Mouse (Mus musculus) central nervous system, embryonic 18 days (tissue): ENCODE data around the gene Preb. TPM values are rescaled to one million over a fixed set of nuclear protein-coding genes. Genes with fewer than 3 reads are reported as not detected.

Experiments
- polyA plus RNA-seq: library from polyadenylated mRNA; depleted of rRNA; stranded (reverse); fragments of >200 nt; gene quantifications from 2 replicates; pipeline ENCODE4 v1.2.3, GENCODE M21; 2012; rRNA removed

Gene Preb
- 156 and 160 TPM in 2 replicates for polyA plus RNA-seq

GRCm38 (mm10) chr5:30959966-30960501, at the start of gene Preb:
Gene Preb (minus strand): TSS chr5:30960361.

DNA sequence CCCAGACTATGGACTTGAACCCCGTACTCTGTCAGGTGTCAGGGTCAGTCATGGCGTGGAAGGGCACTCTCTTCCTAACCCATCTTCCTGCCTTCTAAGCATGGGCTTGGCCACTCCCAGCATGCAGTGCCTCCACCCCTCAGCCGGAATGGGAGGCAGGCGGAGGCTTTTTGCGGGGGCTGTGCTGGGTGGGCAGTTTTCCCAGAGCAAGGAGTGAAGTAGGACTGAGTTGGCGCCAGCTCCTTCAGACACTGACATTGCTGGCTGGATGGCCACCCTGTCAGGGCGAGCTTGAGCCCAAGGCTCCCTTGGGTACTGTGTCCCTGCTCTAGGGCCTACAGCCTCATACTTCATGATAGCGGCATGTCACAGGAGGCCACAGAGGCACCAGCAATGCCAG, 8.3 kb upstream of the Preb start, which contains the start of gene Tcf23:
Gene Tcf23 (plus strand): TSS at position 247 of the 400 bp plus-strand sequence.

DNA sequence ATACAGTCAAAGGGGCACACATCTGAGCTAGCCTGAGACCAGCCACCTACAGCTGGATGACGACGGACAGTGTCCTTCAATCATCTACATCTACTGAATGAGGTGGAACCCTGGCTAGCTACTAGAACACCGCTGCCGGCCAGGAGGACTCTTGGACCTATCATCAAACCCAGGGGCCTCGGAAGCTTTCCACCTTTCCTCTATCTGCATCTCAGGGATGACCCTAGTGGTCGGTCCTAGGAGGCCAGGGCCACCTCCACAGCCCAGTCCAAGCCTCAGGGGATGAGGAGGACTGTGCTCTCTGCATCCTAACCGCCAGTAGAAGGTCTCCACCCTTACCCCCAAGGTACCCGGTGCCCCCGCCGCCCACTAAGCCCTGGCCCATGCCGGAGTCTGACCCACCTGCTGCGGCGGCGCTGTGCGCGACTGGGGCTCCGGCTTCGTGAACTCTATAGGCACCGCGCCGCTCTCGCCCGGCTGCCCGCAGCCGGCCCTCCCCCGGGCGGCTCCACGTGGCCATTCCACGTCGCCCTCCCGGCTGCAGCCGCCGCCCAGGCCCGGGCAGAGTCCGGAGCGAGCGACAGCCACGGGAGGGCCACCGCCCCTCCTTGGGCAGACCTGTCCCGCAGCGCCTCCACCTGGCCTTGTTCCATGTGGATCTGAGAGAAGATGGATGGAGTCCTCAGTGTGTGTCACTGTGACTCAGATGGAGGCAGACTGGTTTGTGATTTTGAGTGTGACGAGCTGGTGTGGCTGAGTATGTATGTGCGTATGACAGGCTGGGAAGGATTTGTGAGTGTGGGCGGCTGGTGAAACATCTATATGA, 15.0 kb downstream of the Preb start, which contains the start of gene Cgref1:
Gene Cgref1 (minus strand): TSS at position 636 of the 826 bp plus-strand sequence.

GRCm38 (mm10) chr5:30921256-30922033, 38.7 kb downstream of the Preb start, which contains the start of gene Khk:
Gene Khk (plus strand): TSS chr5:30921431.

DNA sequence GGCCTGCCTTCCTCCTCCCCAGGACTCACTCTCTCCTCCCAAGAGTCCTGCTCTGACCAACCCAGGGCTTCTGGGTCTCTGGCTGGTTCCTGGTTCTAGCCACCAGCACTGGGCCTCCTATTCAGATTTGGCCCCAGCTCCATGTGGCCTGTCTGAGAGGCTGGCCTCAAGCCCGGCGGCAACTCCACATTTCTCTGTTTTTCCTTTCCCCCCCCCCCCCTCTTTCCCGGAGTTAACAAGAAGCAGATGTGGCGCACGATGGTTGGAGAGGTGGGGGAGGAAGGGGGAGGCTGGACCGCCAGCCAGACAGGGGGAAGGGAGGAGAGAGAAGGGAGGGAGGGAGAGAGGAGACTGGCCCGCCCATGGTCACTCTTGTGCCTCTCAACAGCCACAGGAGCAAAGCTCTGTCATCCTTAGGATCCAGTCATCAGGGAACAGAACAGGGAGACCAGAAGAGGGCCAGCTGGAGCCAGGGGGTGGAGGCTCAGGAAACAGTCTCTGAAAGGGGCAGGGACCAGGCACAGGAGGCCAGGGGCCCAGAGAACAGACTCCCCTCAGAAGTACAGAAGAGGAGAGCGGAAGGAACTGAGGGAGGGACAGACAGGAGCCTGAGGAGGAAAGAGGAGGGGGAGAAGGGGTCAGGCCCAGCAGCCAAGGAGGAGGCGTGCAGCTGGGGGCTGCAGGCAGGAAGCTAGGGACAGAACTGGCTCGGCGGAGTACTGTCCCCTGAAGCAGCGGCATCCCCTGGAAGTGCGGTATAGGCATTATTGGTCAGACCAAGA, 46.9 kb downstream of the Preb start, which contains the start of gene Emilin1:
Gene Emilin1 (plus strand): TSS at position 343 of the 782 bp plus-strand sequence.

DNA sequence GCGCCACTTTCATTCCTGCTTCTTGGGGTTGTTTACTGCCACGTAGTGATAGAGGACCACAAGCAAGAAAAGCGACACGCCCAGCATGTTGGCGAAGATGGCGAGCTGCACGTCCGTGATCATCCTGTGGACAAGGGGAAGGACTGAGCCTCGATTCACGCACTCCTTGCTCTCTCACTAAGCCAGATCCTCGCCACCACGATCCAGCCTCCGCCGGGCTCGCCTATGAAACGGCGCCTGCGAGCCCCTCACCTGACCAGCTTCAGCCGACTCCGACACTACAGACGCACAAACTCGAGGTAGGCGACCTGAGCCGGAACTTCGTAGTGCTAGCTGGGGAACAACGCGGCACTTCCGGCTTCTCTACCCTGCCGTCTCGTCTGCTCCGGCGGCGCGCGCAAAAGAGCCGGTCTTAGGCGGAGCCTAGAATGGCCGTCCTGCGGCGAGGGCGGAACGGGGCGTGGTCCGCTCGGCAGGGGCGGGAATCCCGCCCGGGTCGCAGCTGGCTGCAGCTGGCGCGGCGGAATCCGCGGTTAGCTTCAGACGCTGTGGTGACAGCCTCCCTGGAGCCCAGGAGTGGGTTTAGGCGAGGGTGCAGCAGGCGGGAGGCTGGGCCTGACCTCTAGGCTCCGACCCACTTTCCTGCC, 52.6 kb downstream of the Preb start, which contains the start of gene Ost4:
Gene Ost4 (minus strand): TSS at position 376 of the 647 bp plus-strand sequence.

Other genes with a start within 250 kb of the Preb start
- gene Dpysl5, start 248.8 kb downstream of the Preb start, polyA plus RNA-seq: 388 and 454 TPM in 2 replicates
- 186 TPM in 2 replicates for gene Mapre3, start 145.7 kb downstream of the Preb start, polyA plus RNA-seq
- 70.2 and 73.8 TPM in 2 replicates for gene Tmem214, start 92.3 kb downstream of the Preb start, polyA plus RNA-seq
- gene Agbl5, start 71.7 kb downstream of the Preb start, polyA plus RNA-seq: 49.5 and 56.4 TPM in 2 replicates
- 211 and 228 TPM in 2 replicates for gene Ost4, start 52.6 kb downstream of the Preb start, polyA plus RNA-seq
- gene Emilin1, start 47.0 kb downstream of the Preb start, polyA plus RNA-seq: 8.0 and 17.2 TPM in 2 replicates
- 9.1 and 11.0 TPM in 2 replicates for gene Khk, start 38.9 kb downstream of the Preb start, polyA plus RNA-seq
- 59.3 and 70.9 TPM in 2 replicates for gene Cgref1, start 14.8 kb downstream of the Preb start, polyA plus RNA-seq
- 0.01 TPM in 1 of 2 replicates, not detected in the other for gene Tcf23, start 8.3 kb upstream of the Preb start, polyA plus RNA-seq
- gene Atraid, start 88.0 kb upstream of the Preb start, polyA plus RNA-seq: 162 and 172 TPM in 2 replicates
- 41.9 and 44.0 TPM in 2 replicates for gene Slc5a6, start 88.6 kb upstream of the Preb start, polyA plus RNA-seq
- gene Cad, start 94.4 kb upstream of the Preb start, polyA plus RNA-seq: 23.0 and 24.6 TPM in 2 replicates
- not detected in 2 replicates for gene Dnajc5g, start 145.9 kb upstream of the Preb start, polyA plus RNA-seq
- 10.6 and 13.6 TPM in 2 replicates for gene Slc30a3, start 147.9 kb upstream of the Preb start, polyA plus RNA-seq
- gene Trim54, start 156.4 kb upstream of the Preb start, polyA plus RNA-seq: 1.2 TPM in 1 of 2 replicates, not detected in the other
- gene Ucn, start 178.5 kb upstream of the Preb start, polyA plus RNA-seq: 0.19 and 0.21 TPM in 2 replicates
- 59.2 and 63.1 TPM in 2 replicates for gene Mpv17, start 193.9 kb upstream of the Preb start, polyA plus RNA-seq
- 2.8 and 3.7 TPM in 2 replicates for gene Gm29609, start 219.6 kb upstream of the Preb start, polyA plus RNA-seq
- 81.6 and 84.5 TPM in 2 replicates for gene Gtf3c2, start 219.8 kb upstream of the Preb start, polyA plus RNA-seq
- 87.5 and 88.0 TPM in 2 replicates for gene Snx17, start 232.9 kb upstream of the Preb start, polyA plus RNA-seq
- gene Eif2b4, start 233.1 kb upstream of the Preb start, polyA plus RNA-seq: 60.8 and 68.2 TPM in 2 replicates
- 53.9 and 56.3 TPM in 2 replicates for gene Zfp513, start 241.9 kb upstream of the Preb start, polyA plus RNA-seq